13 mouse cellular contexts compared by ENCODE assay signal in genomic region chr9:63704979-63705751, GRCm38 (mm10). TPM values are rescaled to one million over a fixed set of nuclear protein-coding genes. Genes with fewer than 3 reads are reported as not detected.
DNase-seq lines count a peak whose midpoint lies in the region; ATAC-seq lines count a peak whose summit lies in the region.
"Had no signal": no experiment of that assay in that cellular context is flagged by ENCODE, and none has a peak within 500 bp of the region (broad histone marks: within the 10 kb centered on the region; RNA-seq: fewer than 3 reads in every experiment).

No protein-coding gene starts in this region.

- peaks cover 7% of the 10 kb centered on the region; the same call in 1 of the 2 replicates for H3K36me3 ChIP-seq in lung, embryonic 16.5 days (ENCODE audit: control insufficient read depth, insufficient read depth, low read length)
- peaks cover 11% of the 10 kb centered on the region for H3K36me3 ChIP-seq in heart, embryonic 12.5 days
- H3K36me3 ChIP-seq in liver, embryonic 12.5 days: peaks cover 13% of the 10 kb centered on the region
- H3K36me3 ChIP-seq in forebrain, embryonic 14.5 days (ENCODE audit: control insufficient read depth, insufficient read depth, low read length): no peaks in the 10 kb centered on the region
- H3K36me3 ChIP-seq: hindbrain, embryonic 15.5 days had no signal

- no peak overlapping the region for H3K4me3 ChIP-seq in lung, embryonic 16.5 days (ENCODE audit: low read length)
- no peak overlapping the region for H3K4me3 ChIP-seq in heart, embryonic 12.5 days
- no peak overlapping the region for H3K4me3 ChIP-seq in liver, embryonic 12.5 days
- no peak overlapping the region for H3K4me3 ChIP-seq in forebrain, embryonic 14.5 days (ENCODE audit: low read depth, low read length)
- H3K4me3 ChIP-seq: hindbrain, embryonic 15.5 days; limb, embryonic 15.5 days had no signal

- no peak overlapping the region for H3K9ac ChIP-seq in lung, embryonic 16.5 days (ENCODE audit: low read length)
- no peak overlapping the region for H3K9ac ChIP-seq in heart, embryonic 12.5 days
- peak overlapping the region; percentile 9; the same call in 1 of the 2 replicates for H3K9ac ChIP-seq in liver, embryonic 12.5 days
- no peak overlapping the region for H3K9ac ChIP-seq in forebrain, embryonic 14.5 days (ENCODE audit: low read length)
- H3K9ac ChIP-seq: hindbrain, embryonic 15.5 days; limb, embryonic 15.5 days had no signal

- H3K4me2 ChIP-seq in lung, embryonic 16.5 days (ENCODE audit: low read depth, low read length): no peak overlapping the region
- H3K4me2 ChIP-seq in heart, embryonic 12.5 days: no peak overlapping the region
- no peak overlapping the region for H3K4me2 ChIP-seq in liver, embryonic 12.5 days
- H3K4me2 ChIP-seq in forebrain, embryonic 14.5 days (ENCODE audit: low read length): no peak overlapping the region
- H3K4me2 ChIP-seq: hindbrain, embryonic 15.5 days; limb, embryonic 15.5 days had no signal

- no peaks in the 10 kb centered on the region for H3K27me3 ChIP-seq in lung, embryonic 16.5 days (ENCODE audit: control insufficient read depth, insufficient read depth, low read depth, low read length)
- H3K27me3 ChIP-seq in heart, embryonic 12.5 days (replicated peaks): no peaks in the 10 kb centered on the region
- H3K27me3 ChIP-seq in liver, embryonic 12.5 days (replicated peaks): no peaks in the 10 kb centered on the region
- no peaks in the 10 kb centered on the region for H3K27me3 ChIP-seq in forebrain, embryonic 14.5 days (replicated peaks; ENCODE audit: control insufficient read depth, insufficient read depth, low read length)
- H3K27me3 ChIP-seq: CH12.LX; hindbrain, embryonic 15.5 days; limb, embryonic 15.5 days had no signal

- peaks cover 61% of the 10 kb centered on the region for H3K4me1 ChIP-seq in lung, embryonic 16.5 days (replicated peaks; ENCODE audit: control insufficient read depth, insufficient read depth, low read length)
- peaks cover 69% of the 10 kb centered on the region for H3K4me1 ChIP-seq in heart, embryonic 12.5 days (replicated peaks)
- H3K4me1 ChIP-seq in liver, embryonic 12.5 days: peaks cover 65% of the 10 kb centered on the region
- peaks cover 3% of the 10 kb centered on the region; the same call in 1 of the 2 replicates for H3K4me1 ChIP-seq in forebrain, embryonic 14.5 days (ENCODE audit: control insufficient read depth, insufficient read depth, low read length)

- peak overlapping the region; percentile 75 for H3K27ac ChIP-seq in lung, embryonic 16.5 days (ENCODE audit: low read length)
- peak overlapping the region; percentile 84 for H3K27ac ChIP-seq in heart, embryonic 12.5 days (ENCODE audit: poor library complexity, severe bottlenecking)
- H3K27ac ChIP-seq in liver, embryonic 12.5 days: 0 out of 2 replicates have a peak overlapping the region, but pooled peaks have one; percentile 29
- no peak overlapping the region for H3K27ac ChIP-seq in forebrain, embryonic 14.5 days (ENCODE audit: low read depth, low read length)

- DNase-seq in lung, postnatal 10 days: no peak
- peak; percentile 21 for DNase-seq in naive thymus-derived CD4-positive, alpha-beta T cell, adult 2 months (ENCODE audit: low read depth)
- no peak for DNase-seq in forebrain, embryonic 14.5 days (ENCODE audit: low spot score)
- no peak for DNase-seq in spleen, postnatal 36 days (ENCODE audit: low spot score in 2 of 2)
- DNase-seq: adrenal gland, postnatal 25 days; cerebellum, adult 11 months; thymus, postnatal 36 days had no signal

- H3K9me3 ChIP-seq in lung, embryonic 16.5 days (ENCODE audit: control insufficient read depth, low read length): peaks cover 6% of the 10 kb centered on the region; the same call in 1 of the 2 replicates
- H3K9me3 ChIP-seq in heart, embryonic 12.5 days (replicated peaks): peaks cover 8% of the 10 kb centered on the region; the same call in 1 of the 2 replicates
- peaks cover 9% of the 10 kb centered on the region; the same call in 1 of the 2 replicates for H3K9me3 ChIP-seq in liver, embryonic 12.5 days (replicated peaks)
- H3K9me3 ChIP-seq in forebrain, embryonic 14.5 days (replicated peaks; ENCODE audit: control insufficient read depth, low read length): no peaks in the 10 kb centered on the region
- H3K9me3 ChIP-seq: hindbrain, embryonic 15.5 days; limb, embryonic 15.5 days had no signal

- 41% methylated on average over 6 of the region's 6 CpGs for WGBS in lung, embryonic 16.5 days
- 33% methylated on average over 6 of the region's 6 CpGs for WGBS in heart, embryonic 12.5 days
- 41% methylated on average over 6 of the region's 6 CpGs for WGBS in liver, embryonic 12.5 days (ENCODE audit: insufficient replicate concordance)
- 73% methylated on average over 6 of the region's 6 CpGs for WGBS in forebrain, embryonic 14.5 days

- ATAC-seq in lung, embryonic 16.5 days (ENCODE audit: low read depth): peak; percentile 21; the same call in 1 of the 2 replicates
- no peak for ATAC-seq in heart, embryonic 12.5 days (ENCODE audit: insufficient number of reproducible peaks, low FRiP score)
- ATAC-seq in liver, embryonic 12.5 days: peak; percentile 57; the same call in 1 of the 2 replicates
- no peak for ATAC-seq in forebrain, embryonic 14.5 days

RNA-seq across cellular contexts. Expression of gene Smad3, which starts 52.6 kb away (rescaled TPM):
- polyA plus RNA-seq in lung, embryonic 16.5 days (2015; fragmentation: Nextera tagmentation; extraction: Ambion mirVana): 18.0 and 19.5 TPM in 2 replicates
- 17.0 and 18.9 TPM in 2 replicates for polyA plus RNA-seq in heart, embryonic 12.5 days (2016; fragmentation: Nextera tagmentation; extraction: Ambion mirVana)
- 5.8 and 7.2 TPM in 2 replicates for polyA plus RNA-seq in liver, embryonic 12.5 days (2016; fragmentation: Nextera tagmentation; extraction: Ambion mirVana)
- 5.1 and 5.4 TPM in 2 replicates for polyA plus RNA-seq in forebrain, embryonic 14.5 days (2014; fragmentation: Nextera tagmentation; extraction: Ambion mirVana)

Comparison
In these comparisons a context has a peak if more than half of its experiments do, and no peak if none do; other contexts are left out.
1. ATAC-seq: peak in lung, embryonic 16.5 days (single experiment) and liver, embryonic 12.5 days (single experiment); none in heart, embryonic 12.5 days (single experiment) and forebrain, embryonic 14.5 days (single experiment).